Mouse (Mus musculus): ENCODE measurements around the gene Tmigd1. TPM values are rescaled to one million over a fixed set of nuclear protein-coding genes. Genes with fewer than 3 reads are reported as not detected.
"Not testable (repeated sequence)": the region's sequence is repeated elsewhere in the genome, so short reads cannot be mapped to it uniquely, and the experiment has no call there.

Gene Tmigd1
- total RNA-seq, 2 experiments from 2014 or later = 0.24 to 0.45 TPM

GRCm38 (mm10) chr11:76896360-76896759 is 5.6 kb upstream of the Tmigd1 start:
- DNase-seq = no peak
- intact Hi-C loops (cut with DNase I; ENCODE audit: low total_unique reads) = loop anchor here (10.0 kb wide), 1 partner anchor 222 kb away; the partner anchor contains the start of genes Bhlha9 and Trarg1

DNA sequence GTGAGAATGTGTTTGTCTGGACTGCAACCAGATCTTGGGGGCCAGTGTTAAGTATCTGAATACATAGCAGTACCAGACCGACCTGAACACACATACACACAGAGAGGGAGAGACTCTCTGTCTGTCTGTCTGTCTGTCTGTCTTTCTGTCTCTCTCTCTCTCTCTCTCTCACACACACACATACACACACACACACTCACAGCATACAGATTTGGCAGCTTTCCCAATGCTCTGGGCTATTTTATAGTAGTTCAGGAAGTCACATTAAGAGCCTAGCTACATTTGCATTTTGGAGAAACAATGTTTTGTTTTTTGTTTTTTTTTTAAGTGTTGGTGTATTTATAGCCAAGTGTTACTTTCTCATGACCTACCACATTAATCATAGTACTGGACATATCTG is 4.8 kb upstream of the Tmigd1 start:
- DNase-seq = no peak
- intact Hi-C loops (cut with DNase I; ENCODE audit: low total_unique reads) = loop anchor here (10.0 kb wide), 1 partner anchor 222 kb away; the partner anchor contains the start of genes Bhlha9 and Trarg1

- DNase-seq = no peak
- intact Hi-C loops (cut with DNase I; ENCODE audit: low total_unique reads) = loop anchor here (10.0 kb wide), 1 partner anchor 223 kb away; the partner anchor contains the start of genes Bhlha9 and Trarg1
These were observed 4.1 kb upstream of the Tmigd1 start for GRCm38 (mm10) chr11:76897871-76898270.

- intact Hi-C loops (cut with DNase I; ENCODE audit: low total_unique reads) = loop anchor here (10.0 kb wide), 1 partner anchor 224 kb away; the partner anchor contains the start of genes Bhlha9 and Trarg1
- no peak for DNase-seq
These were observed 3.2 kb upstream of the Tmigd1 start for GRCm38 (mm10) chr11:76898751-76899150.

GRCm38 (mm10) chr11:76899758-76900738 is 1.9 kb upstream of the Tmigd1 start:
- no peak for DNase-seq
- intact Hi-C loops (cut with DNase I; ENCODE audit: low total_unique reads) = loop anchor here (10.0 kb wide), 1 partner anchor 225 kb away; the partner anchor contains the start of genes Bhlha9 and Trarg1

- no peak for DNase-seq
These were observed 2.4 kb downstream of the Tmigd1 start for GRCm38 (mm10) chr11:76904340-76904739.

GRCm38 (mm10) chr11:76908651-76909050 is 6.7 kb downstream of the Tmigd1 start:
- DNase-seq = no peak
- intact Hi-C loops (cut with DNase I; ENCODE audit: low total_unique reads) = no loop called here

More at GRCm38 (mm10) chr11:76904340-76904739, 2.4 kb downstream of the Tmigd1 start:
- intact Hi-C loops (cut with DNase I; ENCODE audit: low total_unique reads) = no loop called here

GRCm38 (mm10) chr11:76911325-76912054 is 9.5 kb downstream of the Tmigd1 start:
- intact Hi-C loops (cut with DNase I; ENCODE audit: low total_unique reads) = no loop called here
- DNase-seq = no peak

DNA sequence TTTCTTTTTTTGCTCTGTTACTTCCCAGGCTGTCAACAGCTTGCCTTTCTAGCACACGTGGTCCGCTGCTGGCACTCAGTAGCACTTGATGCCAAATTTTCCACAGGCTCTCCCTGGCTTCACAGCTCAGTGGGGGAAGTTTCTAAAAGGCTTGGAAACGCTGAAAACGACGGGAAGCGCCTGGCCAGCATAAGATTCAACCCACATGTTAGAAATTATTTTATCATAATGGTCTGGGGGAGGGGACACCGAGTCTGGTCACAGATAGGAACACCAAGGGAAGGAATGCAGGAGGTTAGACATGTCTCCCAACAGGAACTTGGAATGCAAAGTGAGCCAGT is 10.1 kb downstream of the Tmigd1 start:
- intact Hi-C loops (cut with DNase I; ENCODE audit: low total_unique reads) = no loop called here
- DNase-seq = no peak

GRCm38 (mm10) chr11:76914366-76914765 is 12.4 kb downstream of the Tmigd1 start:
- intact Hi-C loops (cut with DNase I; ENCODE audit: low total_unique reads) = no loop called here
- DNase-seq = no peak

GRCm38 (mm10) chr11:76916539-76917229 is 14.7 kb downstream of the Tmigd1 start:
- intact Hi-C loops (cut with DNase I; ENCODE audit: low total_unique reads) = no loop called here
- DNase-seq = no peak

DNA sequence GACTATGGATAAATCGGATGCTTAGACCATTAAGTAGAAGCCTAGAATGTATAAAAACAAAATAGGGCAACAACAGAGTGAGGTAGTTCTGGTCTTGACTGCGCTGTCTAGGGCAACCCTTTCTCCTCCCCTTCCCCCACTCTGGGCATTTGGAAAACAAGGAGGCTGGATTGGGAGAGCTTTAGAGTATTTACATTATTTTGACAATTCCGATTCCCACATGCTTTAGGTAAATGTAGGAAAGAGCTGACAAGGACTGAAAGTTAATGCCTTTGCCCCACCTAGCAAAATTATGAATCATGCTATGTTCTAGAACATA is 15.2 kb downstream of the Tmigd1 start:
- intact Hi-C loops (cut with DNase I; ENCODE audit: low total_unique reads) = no loop called here
- no peak for DNase-seq

- no peak for DNase-seq
- intact Hi-C loops (cut with DNase I; ENCODE audit: low total_unique reads) = no loop called here
These were observed 18.6 kb downstream of the Tmigd1 start for GRCm38 (mm10) chr11:76920607-76921006.

- intact Hi-C loops (cut with DNase I; ENCODE audit: low total_unique reads) = no loop called here
- no peak for DNase-seq
These were observed 22.8 kb downstream of the Tmigd1 start, which contains the start of gene Blmh for GRCm38 (mm10) chr11:76924759-76925236. Gene Blmh, plus strand, starts transcription at chr11:76924809.

DNA sequence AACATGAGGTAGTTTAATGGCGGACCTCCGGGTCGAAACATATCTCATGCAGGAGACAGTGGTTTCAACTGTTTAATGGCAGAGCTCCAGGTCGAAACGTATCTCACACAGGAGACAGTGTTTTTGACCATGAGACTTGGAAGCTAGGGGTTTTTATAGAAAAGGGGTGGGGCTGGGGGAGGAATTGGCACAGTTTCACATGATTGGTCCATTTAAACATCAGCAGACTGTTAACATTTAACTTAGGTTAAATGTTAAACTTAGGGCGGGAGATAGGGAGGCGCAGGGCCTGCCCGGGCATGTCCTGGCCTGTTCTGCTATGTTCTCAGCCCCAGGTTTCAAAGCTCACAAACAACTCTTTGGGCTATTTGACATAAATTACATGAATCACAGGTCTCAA is 26.6 kb downstream of the Tmigd1 start:
- DNase-seq; intact Hi-C loops (cut with DNase I; ENCODE audit: low total_unique reads): not testable (repeated sequence)

GRCm38 (mm10) chr11:76933209-76933608 is 31.2 kb downstream of the Tmigd1 start:
- no peak for DNase-seq
- intact Hi-C loops (cut with DNase I; ENCODE audit: low total_unique reads) = no loop called here

DNA sequence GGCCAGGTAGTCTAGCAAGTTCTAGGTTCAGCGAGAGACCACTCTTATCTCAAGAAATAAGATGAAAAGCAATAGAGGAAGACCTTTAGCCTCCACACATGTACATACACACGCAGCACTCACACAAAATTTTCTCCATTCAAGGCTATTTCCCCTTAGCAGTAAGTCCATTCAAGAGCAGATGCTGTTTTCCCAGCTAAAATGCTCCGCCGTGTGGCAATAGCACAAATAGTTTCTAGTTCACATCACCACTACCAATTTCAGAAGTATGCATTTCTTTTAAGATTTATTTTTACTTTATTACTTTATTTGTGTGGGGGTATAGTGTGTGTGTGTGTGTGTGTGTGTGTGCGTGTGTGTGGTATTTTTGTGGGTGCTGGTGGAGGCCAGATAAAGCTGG is 34.6 kb downstream of the Tmigd1 start:
- intact Hi-C loops (cut with DNase I; ENCODE audit: low total_unique reads) = no loop called here
- no peak for DNase-seq

DNA sequence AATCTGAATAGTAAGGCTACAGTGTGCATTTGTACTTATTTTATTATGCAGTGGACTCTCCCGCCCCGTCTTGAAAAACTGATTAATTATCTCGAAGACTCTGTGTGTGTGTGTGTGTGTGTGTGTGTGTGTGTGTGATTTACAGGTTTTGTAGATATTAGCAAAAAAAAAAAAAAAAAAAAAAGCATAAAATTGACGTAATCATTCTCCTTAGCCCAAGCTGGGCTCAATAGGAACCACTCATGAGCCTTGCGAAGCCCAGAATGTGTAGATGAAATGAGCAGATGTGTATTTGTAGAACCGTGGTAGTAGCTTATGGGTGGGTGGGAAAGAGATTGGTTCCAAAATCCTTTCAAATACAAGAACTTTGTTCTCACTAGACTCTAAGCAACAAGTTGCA is 42.9 kb downstream of the Tmigd1 start:
- intact Hi-C loops (cut with DNase I; ENCODE audit: low total_unique reads) = no loop called here
- DNase-seq = no peak

- DNase-seq = peak; percentile 94
- intact Hi-C loops (cut with DNase I; ENCODE audit: low total_unique reads) = no loop called here
These were observed 43.6 kb downstream of the Tmigd1 start for GRCm38 (mm10) chr11:76945386-76946202.

Measured in gastrocnemius, postnatal 14 days (tissue).